Mouse (Mus musculus) kidney, embryonic 14.5 days (tissue): ENCODE measurements at regions not wholly inside any gene's neighbourhood (a gene's known extent, or its start where the extent isn't known, plus 50 kb on each side); places are given as distances from the start of the nearest gene placed in this dataset.

Experiments
- ATAC-seq: fragments of 200-750 bp; cut with Nextera tagmentation; 2 replicates; pipeline ENCODE4 v1.8.0; 2017; ENCODE audit warnings: moderate number of reproducible peaks, mild to moderate bottlenecking, moderate TSS enrichment, moderate library complexity; ENCODE audit not compliant: low FRiP score, low TSS enrichment
- H3K27ac ChIP-seq: fragments of 300-500 bp; sonication (generic); 2 replicates; pipeline ENCODE4 v1.5.1; 2014; ENCODE audit warnings: low read depth, mild to moderate bottlenecking, low read length, moderate library complexity, mixed read lengths
- H3K27me3 ChIP-seq: fragments of 300-500 bp; sonication (generic); 2 replicates; pipeline ENCODE4 v1.6.1; 2014; ENCODE audit warnings: mild to moderate bottlenecking, low read length; ENCODE audit not compliant: control insufficient read depth, insufficient read depth
- H3K36me3 ChIP-seq: fragments of 300-500 bp; sonication (generic); 2 replicates; pipeline ENCODE4 v1.6.1; 2014; ENCODE audit warnings: low read length, mixed read lengths; ENCODE audit not compliant: control insufficient read depth, insufficient read depth
- H3K4me1 ChIP-seq: fragments of 300-500 bp; sonication (generic); 2 replicates; pipeline ENCODE4 v1.6.1; 2014; ENCODE audit warnings: low read length, mixed read lengths; ENCODE audit not compliant: control insufficient read depth, insufficient read depth
- H3K4me2 ChIP-seq: fragments of 300-500 bp; sonication (generic); replicated peaks from 2 replicates; pipeline ENCODE4 v1.6.1; 2014; ENCODE audit warnings: low read depth, mild to moderate bottlenecking, low read length
- H3K4me3 ChIP-seq: fragments of 300-500 bp; sonication (generic); 2 replicates; pipeline ENCODE4 v1.5.1; 2014; ENCODE audit warnings: mild to moderate bottlenecking, low read length
- H3K9ac ChIP-seq: fragments of 300-500 bp; sonication (generic); 2 replicates; pipeline ENCODE4 v1.6.1; 2014; ENCODE audit warnings: low read depth, mild to moderate bottlenecking, low read length, moderate library complexity
- H3K9me3 ChIP-seq: fragments of 300-500 bp; sonication (generic); 2 replicates; pipeline ENCODE4 v1.6.1; 2016; ENCODE audit warnings: low read length; ENCODE audit not compliant: control insufficient read depth
- WGBS: fragments of 180-500 bp; shearing (Covaris S2); extraction: QIAGEN DNeasy Blood & Tissue Kit; methylation state at CpG from one replicate; pipeline ENCODE4 v1.1.7; 2014; 5-methylcytosine and 5-hydroxymethylcytosine counted together

GRCm38 (mm10) chr5:116350761-116351160 lies 62.0 kb upstream of the Ccdc60 start:
- H3K27ac ChIP-seq = no peak overlapping the region
- no peaks in the 10 kb centered on the region for H3K27me3 ChIP-seq
- 68% methylated on average over 17 of the region's 17 CpGs for WGBS
- ATAC-seq = no peak
- 0 out of 2 replicates have a peak, but pooled peaks cover 2% of the 10 kb centered on the region for H3K9me3 ChIP-seq
- H3K36me3 ChIP-seq = no peaks in the 10 kb centered on the region
- no peak overlapping the region for H3K4me2 ChIP-seq
- H3K4me3 ChIP-seq = no peak overlapping the region
- no peaks in the 10 kb centered on the region for H3K4me1 ChIP-seq
- no peak overlapping the region for H3K9ac ChIP-seq

- Histone ChIP-seq H3K36me3 (no peaks in the 10 kb centered on the region), H3K9ac (no peak overlapping the region), H3K4me1 (peaks cover 7% of the 10 kb centered on the region; the same call in 1 of the 2 replicates), H3K27ac (no peak overlapping the region), H3K4me2 (peak overlapping the region; percentile 5; the same call in 1 of the 2 replicates), H3K27me3 (no peaks in the 10 kb centered on the region), H3K4me3 (no peak overlapping the region), H3K9me3 (no peaks in the 10 kb centered on the region)
- ATAC-seq = peak; percentile 66; the same call in 1 of the 2 replicates
- 15% methylated on average over 13 of the region's 14 CpGs for WGBS
Observed at GRCm38 (mm10) chr5:116342203-116342928, 53.6 kb upstream of the Ccdc60 start.

- Histone ChIP-seq H3K36me3 (no peaks in the 10 kb centered on the region), H3K4me1 (peaks cover 7% of the 10 kb centered on the region; the same call in 1 of the 2 replicates), H3K9ac (no peak overlapping the region), H3K9me3 (no peaks in the 10 kb centered on the region), H3K4me3 (no peak overlapping the region), H3K4me2 (no peak overlapping the region), H3K27me3 (no peaks in the 10 kb centered on the region), H3K27ac (no peak overlapping the region)
- no peak for ATAC-seq
- WGBS = 80% methylated on average over 8 of the region's 8 CpGs
Observed at GRCm38 (mm10) chr5:116339501-116339900, 50.7 kb upstream of the Ccdc60 start.
